Mouse (Mus musculus) embryo, embryonic 10.5 days (tissue): ENCODE data around the gene Plk5.

Source experiments
- DNase-seq: peaks from one replicate; pipeline ENCODE4 v3.0.0-alpha.2; 2015; ENCODE audit warnings: low spot score

Gene Plk5

DNA sequence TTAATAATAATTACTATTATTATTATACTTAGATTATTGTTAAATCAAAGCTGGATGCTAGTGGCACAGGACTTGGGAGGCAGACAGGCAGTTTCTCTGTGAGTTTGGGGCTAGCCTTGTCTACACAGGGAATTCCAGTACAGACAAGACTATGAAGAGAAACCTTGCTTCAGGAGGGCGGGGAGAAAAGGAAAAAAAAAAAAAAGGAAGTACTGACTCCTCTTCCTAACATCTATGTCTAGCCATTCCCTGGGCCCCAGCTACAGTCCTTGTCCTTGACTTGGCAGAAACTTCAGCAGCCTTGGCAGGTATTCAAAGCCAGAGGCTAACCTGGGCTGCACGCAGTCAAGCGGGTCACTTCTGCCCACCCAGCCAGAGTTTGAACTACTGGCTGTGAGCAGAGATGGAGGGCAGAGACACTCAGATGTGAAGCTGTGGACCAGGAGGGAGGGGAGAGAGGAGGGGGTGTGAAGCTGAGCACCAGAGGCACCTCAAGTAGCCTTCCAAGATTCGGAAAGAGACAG lies 33.0 kb downstream of the Plk5 start:
- no peak for DNase-seq

DNA sequence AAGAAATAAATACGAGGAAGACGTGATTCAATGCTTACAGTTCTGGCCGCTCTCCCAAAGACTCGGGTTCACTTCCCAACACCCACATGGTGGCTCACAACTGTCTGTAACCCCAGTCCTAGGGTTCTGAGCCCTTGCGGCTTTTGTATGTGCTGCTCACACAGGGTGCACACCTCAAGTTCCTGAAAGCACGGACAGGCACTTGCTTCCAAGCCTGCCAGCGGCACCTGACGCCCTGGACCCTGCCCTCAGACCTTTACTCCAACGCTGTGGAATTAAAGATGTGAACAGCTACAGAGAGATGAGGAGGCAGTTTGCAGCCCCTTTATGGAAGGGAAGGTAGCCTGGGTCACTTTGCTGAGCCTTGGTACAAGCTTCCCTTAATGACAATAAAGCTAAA lies 34.4 kb downstream of the Plk5 start:
- no peak for DNase-seq

DNA sequence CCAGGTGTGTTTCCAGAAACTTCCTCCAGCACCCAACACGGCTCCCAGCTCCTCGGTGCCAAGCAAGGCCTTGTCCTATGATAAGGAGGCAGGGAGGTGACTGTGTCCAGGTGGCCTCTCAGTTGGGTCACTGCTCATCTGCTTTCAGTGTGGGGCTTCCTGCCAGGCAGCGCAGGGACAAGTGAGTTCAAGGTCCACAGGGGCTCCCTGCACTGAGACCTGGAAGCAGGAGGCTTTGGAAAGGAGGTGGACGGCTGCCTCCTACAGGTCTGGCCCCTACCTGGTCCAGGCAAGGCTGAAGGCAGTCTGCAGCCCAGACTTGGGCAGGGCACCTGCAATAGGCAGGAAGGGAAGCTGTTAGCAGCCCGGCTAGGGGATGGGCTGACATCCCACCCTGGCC lies 36.4 kb downstream of the Plk5 start:
- no peak for DNase-seq

DNA sequence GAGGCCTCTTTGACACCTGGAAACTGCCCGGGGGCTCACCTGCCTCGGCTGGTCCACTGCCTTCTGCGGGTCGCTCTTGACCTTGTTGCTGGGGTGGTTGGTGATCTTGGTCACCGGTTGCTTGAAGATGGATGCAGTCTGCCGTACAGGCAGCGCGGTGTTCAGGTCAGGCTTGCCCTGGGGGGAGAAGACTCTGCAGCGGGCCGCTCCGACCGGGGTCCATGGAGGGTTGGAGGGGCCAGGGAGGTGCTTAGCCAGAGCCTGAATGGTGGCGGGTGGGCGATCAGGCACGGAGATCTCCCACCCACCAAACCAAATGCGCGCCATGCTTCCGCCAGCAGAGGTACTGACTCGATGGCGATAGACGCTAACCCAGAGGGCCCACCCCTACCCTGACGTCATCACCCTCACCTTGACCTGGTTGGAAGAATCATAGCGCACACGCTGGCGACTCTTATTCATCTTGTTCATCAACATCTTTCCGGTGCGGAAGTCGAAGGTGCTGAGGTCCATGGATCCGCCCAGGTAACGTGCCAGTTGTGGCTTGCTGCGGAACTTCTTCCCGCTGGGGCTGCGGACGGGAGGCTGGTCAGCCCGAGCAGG lies 38.9 kb downstream of the Plk5 start:
- no peak for DNase-seq

DNA sequence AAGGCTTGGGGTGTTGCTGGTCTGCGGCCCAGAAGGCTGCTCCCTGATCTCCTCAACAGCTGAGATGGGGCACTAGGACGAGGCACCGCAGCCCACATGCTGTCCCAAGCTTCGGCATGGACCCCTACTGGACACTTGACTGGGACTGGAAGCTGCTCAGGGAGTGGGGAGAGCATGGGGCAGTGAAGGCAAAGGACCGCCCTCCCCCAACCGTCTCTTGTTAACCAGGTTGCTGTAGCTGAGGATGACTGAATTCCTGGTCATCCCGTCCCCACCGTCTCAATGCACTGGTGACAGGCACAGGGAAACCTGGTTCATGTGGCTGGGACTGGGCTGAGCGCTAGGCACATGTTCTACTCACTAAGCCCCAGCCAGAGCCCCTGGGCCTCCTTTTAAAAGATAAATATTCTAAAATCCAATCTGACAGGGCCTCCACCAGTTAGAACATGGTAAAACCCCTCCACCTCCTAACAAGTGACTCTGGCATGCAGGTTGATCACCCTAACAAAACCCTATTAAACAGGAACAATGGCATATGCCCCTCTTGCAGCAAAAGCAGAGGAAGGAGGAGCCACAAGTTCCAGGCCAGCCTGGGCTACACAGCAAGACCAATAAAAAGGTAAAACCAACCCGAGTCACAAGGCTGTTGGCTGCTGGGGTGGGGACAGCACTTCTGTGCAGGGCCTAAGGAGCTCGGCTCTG lies 40.7 kb downstream of the Plk5 start:
- DNase-seq = no peak

DNA sequence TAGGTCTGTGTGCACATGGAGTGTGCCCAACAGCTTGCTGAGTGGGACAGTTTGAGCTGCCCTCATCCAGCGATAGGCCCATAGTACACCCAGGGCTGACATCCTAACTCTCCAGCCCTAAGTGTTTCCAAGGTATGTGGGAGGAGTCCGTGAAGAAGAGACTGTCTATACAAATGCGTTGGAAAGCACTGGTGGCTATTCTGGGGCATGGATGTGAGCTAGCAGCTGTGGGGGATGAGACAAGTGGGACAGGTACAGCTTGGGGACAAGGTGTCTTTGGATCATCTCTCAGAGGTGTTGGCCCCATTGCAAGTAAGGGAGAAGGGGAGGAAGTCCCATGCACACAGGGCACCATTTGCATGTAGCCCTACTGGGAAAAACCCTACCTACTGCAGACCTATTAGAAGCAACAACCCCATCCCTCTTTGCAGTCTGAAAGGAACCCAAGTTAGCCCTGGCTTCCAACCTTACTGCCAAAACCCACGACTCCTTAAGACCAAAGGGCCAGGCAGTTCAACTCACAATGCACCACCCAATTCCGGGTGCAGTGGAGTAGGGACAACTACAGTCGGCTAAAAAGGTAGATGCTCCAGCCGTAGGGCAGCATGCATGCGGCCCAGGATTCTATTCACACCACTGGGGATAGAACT lies 41.4 kb downstream of the Plk5 start:
- DNase-seq = no peak

DNA sequence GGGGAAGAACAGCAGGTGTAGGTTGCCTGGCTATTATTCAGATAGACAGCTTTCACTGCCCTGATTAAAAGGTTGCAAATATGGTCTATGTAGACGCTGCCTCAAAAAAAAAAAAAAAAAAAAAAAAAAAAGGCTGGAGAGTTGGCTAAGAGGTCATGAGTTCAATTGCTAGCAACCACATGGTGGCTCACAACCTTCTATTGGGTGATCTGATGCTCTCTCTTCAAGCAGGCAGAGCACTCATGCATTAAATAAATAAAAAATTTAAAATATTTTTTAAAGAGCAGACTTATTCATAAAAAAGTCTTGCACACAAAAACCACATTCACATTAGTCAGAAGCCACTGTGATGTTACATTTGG lies 41.9 kb downstream of the Plk5 start:
- DNase-seq = no peak

DNA sequence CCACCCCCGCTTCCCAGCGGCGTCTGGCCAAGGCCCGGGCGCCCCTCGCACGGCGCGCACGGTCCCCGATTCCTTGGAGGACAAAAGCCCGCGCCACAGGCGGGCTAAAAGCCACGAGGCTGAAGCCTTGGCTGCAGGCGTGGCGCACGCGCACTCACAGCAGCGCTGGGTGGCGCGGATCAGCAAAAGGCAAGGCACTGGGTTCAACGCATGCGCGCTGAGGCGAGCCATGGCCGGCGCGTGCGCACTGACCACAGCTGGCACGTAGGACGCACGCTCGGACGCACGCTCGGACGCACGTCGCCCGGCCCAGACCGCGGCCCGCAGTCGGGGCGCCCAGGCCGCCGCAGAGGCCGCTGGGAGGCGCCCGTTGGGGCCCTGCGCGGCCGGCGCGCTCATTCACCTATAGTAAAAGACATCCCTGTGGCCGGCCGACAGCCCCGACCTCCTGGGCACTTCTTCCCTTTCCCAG lies 42.5 kb downstream of the Plk5 start:
- peak; percentile 99 for DNase-seq

DNA sequence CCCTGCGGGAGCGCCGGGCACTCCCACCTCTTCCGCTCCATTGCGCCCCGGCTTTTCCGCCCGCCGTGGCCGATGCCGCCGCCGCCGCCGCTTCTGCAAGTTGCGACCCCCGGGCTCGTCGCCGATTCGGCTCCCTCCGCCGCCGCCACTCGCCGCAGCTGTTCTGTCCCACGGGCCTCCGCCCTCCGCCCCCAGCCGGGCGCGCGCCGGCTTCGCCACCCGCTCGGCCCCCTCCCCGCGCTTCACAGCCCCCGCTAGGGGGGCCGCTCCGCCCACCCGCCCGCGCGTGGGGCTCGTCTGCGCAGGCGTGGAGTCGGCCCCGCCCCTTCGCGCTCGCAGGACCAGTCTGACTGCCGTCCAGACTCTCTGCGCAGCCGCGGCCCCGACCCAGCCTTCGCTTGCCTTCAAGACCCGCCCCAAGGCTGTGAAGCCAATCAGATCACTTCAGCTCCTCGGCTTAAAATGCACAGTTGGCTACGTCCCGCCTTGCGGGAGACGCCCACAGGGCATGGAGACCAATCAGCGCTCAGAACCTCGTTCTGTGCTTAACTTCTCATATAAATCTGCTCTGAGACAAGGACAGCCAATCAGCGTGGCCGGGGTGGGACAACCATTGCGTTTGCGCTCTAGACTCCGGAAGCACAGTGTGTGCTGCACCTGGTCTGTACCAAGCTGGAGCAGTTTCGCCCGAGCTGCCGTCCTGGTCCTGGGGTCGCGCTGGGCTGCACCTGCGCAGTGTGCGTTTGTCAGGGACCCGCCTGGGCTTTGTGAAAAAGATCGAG lies 43.1 kb downstream of the Plk5 start, which contains the start of gene Mbd3:
Mbd3 (minus strand) TSS at position 360 of the 782 bp plus-strand sequence.
- DNase-seq = peak; percentile 99

DNA sequence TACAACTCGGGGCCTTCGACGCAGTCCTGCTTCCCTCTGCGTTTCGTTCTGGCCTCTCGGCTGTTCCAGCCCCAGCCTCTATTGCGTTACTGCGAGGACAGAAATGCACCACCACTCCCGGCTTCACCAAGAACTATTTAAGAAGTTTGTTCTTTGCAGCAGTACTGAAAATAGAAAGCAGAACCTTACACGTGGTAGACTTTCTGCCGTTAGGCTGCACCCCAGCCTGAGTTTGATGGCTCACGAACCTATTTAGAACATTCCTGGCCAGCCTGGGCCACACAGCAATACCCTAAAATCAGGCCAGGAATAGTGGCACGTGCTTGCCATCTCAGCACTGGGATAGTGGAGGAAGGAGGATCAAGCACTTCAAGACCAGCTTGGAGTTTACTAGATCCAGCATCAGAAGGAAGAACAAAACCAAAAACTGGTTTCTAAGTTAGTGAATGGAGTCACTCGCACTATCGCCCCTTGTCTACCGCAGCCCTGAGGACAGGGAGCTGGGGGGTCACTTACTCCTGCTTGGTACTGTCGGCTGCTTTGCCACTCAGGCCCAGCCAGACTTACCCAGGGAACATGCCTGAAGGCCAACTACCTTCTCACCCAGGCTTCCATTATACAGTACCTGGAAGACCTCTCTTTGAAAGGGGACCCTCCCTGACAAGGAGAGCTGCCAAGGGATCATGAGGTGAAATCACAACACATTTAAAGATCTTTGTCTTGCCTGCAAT lies 43.9 kb downstream of the Plk5 start:
- no peak for DNase-seq

DNA sequence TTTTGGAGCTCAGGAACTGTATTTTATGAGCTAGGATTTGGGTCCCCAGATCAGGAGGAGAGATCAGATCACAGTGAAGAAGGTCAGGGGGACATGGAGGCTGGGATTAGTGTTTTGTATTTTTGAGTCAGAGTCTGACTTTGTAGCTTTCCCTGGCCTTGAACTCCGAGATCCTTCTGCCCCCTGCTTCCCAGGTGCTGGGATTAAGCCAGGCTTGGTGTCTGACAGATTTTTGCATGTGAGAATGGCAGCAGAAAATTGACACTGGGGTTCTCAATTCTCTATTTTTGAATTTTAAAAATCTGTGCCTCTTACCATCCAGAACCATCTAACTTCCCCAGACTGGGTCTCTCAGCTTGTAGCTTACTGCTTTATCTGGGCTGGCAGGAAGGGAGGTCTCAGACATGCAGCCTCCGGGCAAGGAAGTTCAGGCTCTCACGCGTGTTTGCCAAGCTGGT lies 44.5 kb downstream of the Plk5 start:
- no peak for DNase-seq

DNA sequence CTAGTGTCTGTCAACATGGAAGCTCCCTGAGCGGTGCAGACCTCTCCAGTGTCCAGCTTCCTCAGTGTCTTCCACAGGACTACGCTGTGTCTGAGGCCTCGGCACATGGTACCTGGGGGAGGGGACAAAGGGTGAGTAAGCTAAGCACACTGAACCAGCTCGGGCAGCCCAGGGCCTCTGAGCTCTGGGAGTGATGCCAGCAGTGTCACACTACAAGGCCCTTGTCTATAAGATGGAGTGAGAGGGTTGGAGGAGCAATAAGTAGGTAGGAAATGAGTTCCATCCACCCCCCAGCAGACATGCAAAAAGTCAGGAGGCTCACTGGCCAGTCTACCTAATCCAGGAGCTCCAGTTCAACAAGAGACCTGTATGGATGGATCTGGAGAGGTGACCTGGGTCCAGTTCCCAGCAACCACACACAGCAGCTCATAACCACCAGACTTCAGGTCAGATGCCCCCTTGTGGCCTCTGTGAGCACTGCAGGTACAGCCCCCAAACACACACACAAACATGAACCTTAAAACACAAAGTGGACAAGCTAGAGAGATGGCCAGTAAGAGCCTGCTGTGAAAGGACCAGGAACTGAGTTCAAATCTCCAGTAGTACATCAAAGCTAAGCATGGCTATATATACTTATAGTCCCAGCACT lies 46.9 kb downstream of the Plk5 start:
- peak; percentile 41 for DNase-seq

DNA sequence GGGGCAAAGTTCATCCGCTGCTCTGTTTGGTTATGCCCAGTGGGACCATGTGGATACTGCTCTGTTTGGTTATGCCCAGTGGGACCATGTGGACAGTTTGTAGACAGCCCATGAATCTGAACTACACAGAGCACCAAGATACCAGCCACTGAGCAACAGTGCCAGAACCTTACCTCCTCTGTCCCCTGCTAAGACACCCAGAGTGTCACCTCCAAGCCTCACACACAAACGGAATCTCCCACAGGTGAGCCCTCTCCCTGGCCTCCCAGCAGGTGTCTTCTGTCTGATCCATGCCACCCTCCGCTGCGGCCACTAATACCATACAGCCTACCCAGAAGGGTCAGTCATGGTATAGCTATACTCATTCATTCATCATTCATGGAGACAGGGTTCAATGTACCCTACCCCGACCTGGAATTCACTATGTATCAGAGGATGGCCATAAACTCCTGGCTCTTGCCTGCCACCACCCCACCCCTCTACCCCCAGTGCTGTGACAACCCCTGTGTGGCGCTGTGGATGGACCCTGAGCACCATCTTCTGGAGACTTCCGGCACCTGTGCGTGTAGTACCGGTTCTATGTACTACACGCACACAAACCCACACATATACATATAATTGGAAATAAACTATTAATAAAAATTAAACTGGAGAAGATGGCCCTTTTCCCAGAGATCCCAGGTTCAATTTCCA lies 49.4 kb downstream of the Plk5 start:
- DNase-seq = no peak

DNA sequence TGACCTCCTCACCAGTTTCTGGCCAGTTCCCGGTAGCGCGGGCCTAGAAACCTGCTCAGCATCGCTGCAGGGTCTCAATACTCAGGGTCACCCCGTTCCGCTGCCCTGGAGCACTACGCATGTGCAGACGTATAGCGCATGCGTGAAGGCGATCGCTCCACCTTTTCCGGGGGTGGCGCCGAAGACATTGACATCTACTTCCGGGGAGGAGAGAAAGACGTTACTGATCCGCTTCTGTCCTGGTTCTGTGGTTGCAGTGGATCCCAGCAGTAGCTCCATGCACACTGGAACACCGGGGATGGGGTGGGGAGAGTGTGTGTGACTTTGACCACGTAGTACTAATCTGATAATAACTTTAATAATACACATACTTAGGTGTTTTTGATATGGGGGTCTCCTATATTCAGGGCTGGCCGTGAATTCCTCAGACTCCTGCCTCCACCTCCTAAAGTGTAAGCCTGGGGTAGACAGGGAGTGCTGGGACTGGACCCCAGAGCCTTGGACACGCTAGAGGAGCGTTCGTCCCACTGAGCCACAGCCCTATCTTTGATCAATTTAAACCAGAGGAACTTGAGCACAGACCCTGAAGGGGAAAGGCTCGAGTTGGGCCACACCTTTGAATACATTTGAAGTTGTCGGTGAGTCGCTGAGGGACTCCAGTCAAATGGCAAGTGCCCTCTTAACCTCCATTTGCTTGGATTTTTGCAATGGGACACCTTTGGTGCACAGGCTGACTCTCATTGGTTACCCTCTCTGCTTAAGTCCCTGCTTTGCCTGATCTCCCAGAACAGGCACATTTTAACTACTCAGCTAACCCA lies 50.6 kb downstream of the Plk5 start, which contains the start of gene Uqcr11:
Uqcr11 (minus strand) TSS at position 147 of the 818 bp plus-strand sequence.
- peak; percentile 96 for DNase-seq

DNA sequence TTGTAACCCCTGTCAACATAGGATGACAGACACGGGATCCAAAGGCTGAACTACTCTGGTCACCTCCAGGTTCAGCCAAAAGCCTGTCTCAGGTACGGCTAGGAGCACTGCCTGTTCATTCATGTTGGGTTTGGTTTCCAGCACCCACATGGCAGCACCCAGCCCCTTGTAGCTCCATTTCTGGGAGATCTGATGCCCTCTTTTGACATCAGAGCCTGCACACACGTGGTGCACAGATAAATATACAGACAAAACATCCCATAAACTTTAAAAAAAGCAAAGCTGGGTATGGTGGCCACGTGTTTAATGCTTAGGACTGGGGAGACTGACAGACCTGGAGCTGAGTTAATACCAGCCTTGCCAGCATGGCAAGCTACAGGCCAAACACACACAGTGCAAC lies 51.7 kb downstream of the Plk5 start:
- no peak for DNase-seq

DNA sequence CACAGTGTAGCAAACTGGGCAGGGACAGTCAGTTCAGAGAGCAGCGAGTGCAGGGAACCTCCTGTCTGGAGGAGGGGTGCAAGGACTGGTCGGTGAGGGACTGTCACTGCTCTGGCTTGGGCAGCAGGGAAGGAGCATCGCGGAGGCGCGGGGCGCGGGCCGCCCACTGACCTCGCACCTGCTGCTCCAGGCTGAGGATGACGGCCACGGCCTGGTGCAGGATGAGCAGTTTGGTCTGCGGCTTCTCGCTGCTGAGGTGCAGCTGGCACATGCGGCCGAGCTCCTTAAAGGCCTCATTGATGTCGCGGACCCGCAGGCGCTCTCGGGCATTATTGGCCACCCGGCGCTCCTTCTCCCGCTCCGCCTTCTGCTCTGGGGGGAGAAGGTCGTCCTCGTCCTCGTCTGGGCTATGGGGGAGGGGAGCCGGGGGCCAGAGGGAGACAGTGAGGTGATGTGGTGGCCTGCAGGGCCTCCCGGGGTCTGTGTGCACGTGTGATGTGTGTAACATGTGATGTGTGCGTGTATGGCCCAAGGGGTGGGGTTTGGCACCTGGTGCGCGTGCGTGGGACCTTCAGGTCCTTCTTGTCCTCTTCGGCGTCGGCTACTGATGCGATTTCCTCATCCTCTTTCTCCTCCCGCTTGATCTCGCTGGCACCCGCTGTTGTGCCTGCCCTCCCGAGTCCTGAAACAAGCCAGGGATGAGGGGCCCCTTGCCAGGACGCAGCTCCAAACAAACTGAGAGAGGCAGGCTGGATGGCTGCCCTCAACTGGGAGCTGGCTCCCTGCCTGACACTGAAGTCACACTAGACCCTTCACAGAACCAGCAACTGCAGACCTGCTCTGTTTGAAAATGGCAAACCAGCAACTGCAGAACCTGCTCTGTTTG lies 56.6 kb downstream of the Plk5 start:
- DNase-seq = no peak
